Mouse (Mus musculus): ENCODE results near the gene Echdc3. TPM values are rescaled to one million over a fixed set of nuclear protein-coding genes. Genes with fewer than 3 reads are reported as not detected.
A peak's percentile ranks its signal among the peaks of the same experiment; 100 is the strongest.

Gene Echdc3
- total RNA-seq, 2 experiments from 2014 or later: 5.3 to 6.5 TPM

- Histone ChIP-seq H3K27ac (no peak overlapping the region), H3K4me3 (no peak overlapping the region)
- no peak for TF ChIP-seq CTCF (IDR thresholded peaks at IDR 0.05)
- intact Hi-C loops (cut with DNase I): no loop called here
- DNase-seq: no peak
Observed at GRCm38 (mm10) chr2:6179749-6180117, 33.1 kb downstream of the Echdc3 start.

GRCm38 (mm10) chr2:6178901-6179748, 33.7 kb downstream of the Echdc3 start:
- intact Hi-C loops (cut with DNase I): no loop called here
- Histone ChIP-seq H3K27ac (no peak overlapping the region), H3K4me3 (no peak overlapping the region)
- no peak for TF ChIP-seq CTCF (IDR thresholded peaks at IDR 0.05)
- no peak for DNase-seq

GRCm38 (mm10) chr2:6173013-6173412, 39.8 kb downstream of the Echdc3 start:
- TF ChIP-seq CTCF (IDR thresholded peaks at IDR 0.05): no peak
- no peak for DNase-seq
- intact Hi-C loops (cut with DNase I): no loop called here
- Histone ChIP-seq H3K4me3 (no peak overlapping the region), H3K27ac (no peak overlapping the region)

GRCm38 (mm10) chr2:6168560-6168959, 44.3 kb downstream of the Echdc3 start:
- Histone ChIP-seq H3K27ac (no peak overlapping the region), H3K4me3 (no peak overlapping the region)
- intact Hi-C loops (cut with DNase I): loop anchor here (5.0 kb wide), 1 partner anchor 156 kb away; no protein-coding TSS in a partner anchor
- no peak for TF ChIP-seq CTCF (IDR thresholded peaks at IDR 0.05)
- no peak for DNase-seq

- intact Hi-C loops (cut with DNase I): loop anchor here (1.0 to 5.0 kb wide), 2 partner anchors 156 to 173 kb away; no protein-coding TSS in a partner anchor
- peak; percentile 97 for TF ChIP-seq CTCF (IDR thresholded peaks at IDR 0.05)
- H3K27ac ChIP-seq: no peak overlapping the region
- H3K4me3 ChIP-seq: no peak overlapping the region
- peak; percentile 58 for DNase-seq
Observed at GRCm38 (mm10) chr2:6167843-6168558, 44.8 kb downstream of the Echdc3 start.

GRCm38 (mm10) chr2:6165771-6166170, 47.1 kb downstream of the Echdc3 start:
- H3K4me3 ChIP-seq: no peak overlapping the region
- intact Hi-C loops (cut with DNase I): loop anchor here (5.0 kb wide), 1 partner anchor 153 kb away; no protein-coding TSS in a partner anchor
- no peak overlapping the region for H3K27ac ChIP-seq
- TF ChIP-seq CTCF (IDR thresholded peaks at IDR 0.05): no peak
- DNase-seq: no peak

GRCm38 (mm10) chr2:6164606-6165290, 48.1 kb downstream of the Echdc3 start:
- peak overlapping the region; percentile 10 for H3K27ac ChIP-seq
- TF ChIP-seq CTCF (IDR thresholded peaks at IDR 0.05): no peak
- DNase-seq: no peak
- peak overlapping the region; percentile 20 for H3K4me3 ChIP-seq
- intact Hi-C loops (cut with DNase I): loop anchor here (5.0 kb wide), 1 partner anchor 152 kb away; no protein-coding TSS in a partner anchor

- DNase-seq: no peak
- intact Hi-C loops (cut with DNase I): no loop called here
Observed at GRCm38 (mm10) chr2:6162366-6163040, 50.3 kb downstream of the Echdc3 start.

GRCm38 (mm10) chr2:6159735-6160134, 53.1 kb downstream of the Echdc3 start:
- H3K4me3 ChIP-seq: no peak overlapping the region
- no peak for TF ChIP-seq CTCF (IDR thresholded peaks at IDR 0.05)
- DNase-seq: no peak
- no peak overlapping the region for H3K27ac ChIP-seq
- intact Hi-C loops (cut with DNase I): no loop called here

More at GRCm38 (mm10) chr2:6162366-6163040, 50.3 kb downstream of the Echdc3 start:
- Histone ChIP-seq H3K4me3 (no peak overlapping the region), H3K27ac (no peak overlapping the region)
- TF ChIP-seq CTCF (IDR thresholded peaks at IDR 0.05): no peak

- Histone ChIP-seq H3K27ac (no peak overlapping the region), H3K4me3 (no peak overlapping the region)
- TF ChIP-seq CTCF (IDR thresholded peaks at IDR 0.05): no peak
- DNase-seq: no peak
- intact Hi-C loops (cut with DNase I): no loop called here
Observed at GRCm38 (mm10) chr2:6159219-6159618, 53.6 kb downstream of the Echdc3 start.

GRCm38 (mm10) chr2:6157635-6158034, 55.2 kb downstream of the Echdc3 start:
- no peak overlapping the region for H3K4me3 ChIP-seq
- DNase-seq: no peak
- no peak overlapping the region for H3K27ac ChIP-seq
- intact Hi-C loops (cut with DNase I): no loop called here
- TF ChIP-seq CTCF (IDR thresholded peaks at IDR 0.05): no peak

GRCm38 (mm10) chr2:6157208-6157607, 55.6 kb downstream of the Echdc3 start:
- TF ChIP-seq CTCF (IDR thresholded peaks at IDR 0.05): no peak
- DNase-seq: no peak
- intact Hi-C loops (cut with DNase I): no loop called here
- Histone ChIP-seq H3K27ac (no peak overlapping the region), H3K4me3 (no peak overlapping the region)
